Mouse (Mus musculus) intestine, embryonic 16.5 days (tissue): ENCODE data around the gene Enah. TPM values are rescaled to one million over a fixed set of nuclear protein-coding genes. Genes with fewer than 3 reads are reported as not detected.

ENCODE experiments used
- ATAC-seq: fragments of 200-750 bp; cut with Nextera tagmentation; 2 replicates; pipeline ENCODE4 v1.8.0; 2017; ENCODE audit warnings: moderate TSS enrichment, moderate library complexity
- H3K27ac ChIP-seq: fragments of 300-500 bp; sonication (generic); 2 replicates; pipeline ENCODE4 v1.5.1; 2014; ENCODE audit warnings: mild to moderate bottlenecking, low read length
- H3K27me3 ChIP-seq: fragments of 300-500 bp; sonication (generic); replicated peaks from 2 replicates; pipeline ENCODE4 v1.6.1; 2014; ENCODE audit warnings: low read length, control low read depth, mixed read lengths; ENCODE audit not compliant: control insufficient read depth, insufficient read depth
- H3K36me3 ChIP-seq: fragments of 300-500 bp; sonication (generic); 2 replicates; pipeline ENCODE4 v1.6.1; 2014; ENCODE audit warnings: low read length, control low read depth; ENCODE audit not compliant: control insufficient read depth, insufficient read depth
- H3K4me1 ChIP-seq: fragments of 300-500 bp; sonication (generic); 2 replicates; pipeline ENCODE4 v1.6.1; 2014; ENCODE audit warnings: low read length, control low read depth, mixed read lengths; ENCODE audit not compliant: control insufficient read depth, insufficient read depth
- H3K4me2 ChIP-seq: fragments of 300-500 bp; sonication (generic); 2 replicates; pipeline ENCODE4 v1.6.1; 2014; ENCODE audit warnings: low read depth, low read length, control low read depth
- H3K4me3 ChIP-seq: fragments of 300-500 bp; sonication (generic); 2 replicates; pipeline ENCODE4 v1.5.1; 2014; ENCODE audit warnings: mild to moderate bottlenecking, low read length
- H3K9ac ChIP-seq: fragments of 300-500 bp; sonication (generic); 2 replicates; pipeline ENCODE4 v1.6.1; 2014; ENCODE audit warnings: low read depth, low read length
- H3K9me3 ChIP-seq: fragments of 300-500 bp; sonication (generic); 2 replicates; pipeline ENCODE4 v1.6.1; 2016; ENCODE audit warnings: low read length, control low read depth; ENCODE audit not compliant: control insufficient read depth
- WGBS: fragments of 180-500 bp; shearing (Covaris S2); extraction: QIAGEN DNeasy Blood & Tissue Kit; methylation state at CpG from one replicate; pipeline ENCODE4 v1.1.7; 2014; 5-methylcytosine and 5-hydroxymethylcytosine counted together
- polyA plus RNA-seq: library from polyadenylated mRNA; unstranded; fragments of >200 nt; fragmentation: Nextera tagmentation; extraction: Ambion mirVana; gene quantifications from 2 replicates; pipeline ENCODE4 v1.2.1, GENCODE M21; 2015

Gene Enah
- polyA plus RNA-seq, 1 experiment from 2014 or later: 8.9 TPM

GRCm38 (mm10) chr1:181847396-181847795, 172.4 kb downstream of the Enah start:
- H3K27ac ChIP-seq: no peak overlapping the region
- no peak for ATAC-seq
- no peaks in the 10 kb centered on the region for H3K36me3 ChIP-seq
- 93% methylated on average over 3 of the region's 3 CpGs for WGBS
- no peak overlapping the region for H3K9ac ChIP-seq
- H3K4me3 ChIP-seq: no peak overlapping the region
- no peaks in the 10 kb centered on the region for H3K9me3 ChIP-seq
- H3K4me2 ChIP-seq: no peak overlapping the region
- H3K27me3 ChIP-seq: no peaks in the 10 kb centered on the region
- peaks cover 6% of the 10 kb centered on the region; the same call in 1 of the 2 replicates for H3K4me1 ChIP-seq

Other genes starting within 250 kb of the Enah start
- 123 and 130 TPM in 2 replicates for gene Lbr, start 176.9 kb downstream of the Enah start, polyA plus RNA-seq
- 135 and 142 TPM in 2 replicates for gene Srp9, start 104.7 kb upstream of the Enah start, polyA plus RNA-seq
- gene Vmn1r1, start 144.5 kb upstream of the Enah start, polyA plus RNA-seq: not detected in 2 replicates